Mouse (Mus musculus) bone marrow, adult 2 months (tissue): ENCODE measurements around the gene Cd300c. TPM values are rescaled to one million over a fixed set of nuclear protein-coding genes. Genes with fewer than 3 reads are reported as not detected.
"Not testable (repeated sequence)": the region's sequence is repeated elsewhere in the genome, so short reads cannot be mapped to it uniquely, and the experiment has no call there.

Experiments used
- H3K27ac ChIP-seq: fragments of 200-500 bp; 2 replicates; pipeline ENCODE4 v1.5.1; 2012; ENCODE audit warnings: low read depth, mild to moderate bottlenecking, control low read depth, inconsistent platforms, low read length; ENCODE audit not compliant: control insufficient read depth, poor library complexity, insufficient read depth
- H3K4me1 ChIP-seq: fragments of 200-500 bp; 2 replicates; pipeline ENCODE4 v1.6.1; 2011; ENCODE audit warnings: low read length; ENCODE audit not compliant: control insufficient read depth, insufficient read depth
- H3K4me3 ChIP-seq: fragments of 200-500 bp; replicated peaks from 2 replicates; pipeline ENCODE3; 2011; ENCODE audit warnings: mild to moderate bottlenecking, low read depth, low read length, control low read depth; ENCODE audit not compliant: control insufficient read depth
- CTCF ChIP-seq: fragments of 200-500 bp; IDR thresholded peaks from 2 replicates; pipeline ENCODE4 v1.5.1; 2011; ENCODE audit warnings: low read length, control low read depth; ENCODE audit not compliant: control insufficient read depth, insufficient read depth
- POLR2A ChIP-seq: fragments of 200-500 bp; IDR thresholded peaks from 2 replicates; pipeline ENCODE4 v1.6.1; 2011; ENCODE audit warnings: low read depth, mild to moderate bottlenecking, control low read depth, low read length, borderline replicate concordance; ENCODE audit not compliant: control insufficient read depth
- WGBS: fragments of 180-500 bp; shearing (Covaris S2); methylation state at CpG from one replicate; pipeline ENCODE4 v1.1.7; 2018; 5-methylcytosine and 5-hydroxymethylcytosine counted together
- polyA plus RNA-seq: library from polyadenylated mRNA; stranded (reverse); fragments of >200 nt; gene quantifications from 2 replicates; pipeline ENCODE4 v1.2.4, GENCODE M21; 2011; ENCODE audit warnings: low replicate concordance; ENCODE audit not compliant: missing spikeins, insufficient read depth, insufficient read length

The Cd300c gene
- 4.0 and 12.7 TPM in 2 replicates for polyA plus RNA-seq

DNA sequence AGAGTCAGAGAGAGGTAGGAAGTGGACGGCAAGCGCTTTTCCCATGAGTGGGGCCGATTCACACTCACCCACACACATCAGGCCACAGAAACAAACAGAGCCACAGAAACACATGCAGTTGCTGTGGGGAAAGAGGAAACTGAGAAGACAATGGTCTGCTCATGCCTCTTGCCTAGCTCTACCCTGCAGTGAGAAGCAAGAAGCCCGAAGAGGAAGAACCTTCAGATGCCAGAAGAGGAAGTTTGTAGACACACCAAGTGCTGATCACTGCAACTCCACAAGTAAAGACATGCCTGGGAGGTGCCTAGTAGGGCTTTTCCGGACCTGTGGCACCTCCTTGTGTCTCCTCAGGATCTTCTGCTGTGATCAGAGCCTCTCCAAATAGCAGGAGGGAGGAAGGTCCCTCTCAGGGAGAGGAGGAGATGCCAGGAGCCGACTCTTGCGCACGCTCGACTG, at the start of gene Cd300c:
Gene Cd300c, minus strand, starts transcription at position 406 of the 456 bp plus-strand sequence.
- no peak for TF ChIP-seq POLR2A
- no peak for TF ChIP-seq CTCF
- WGBS = 35% methylated on average over 9 of the region's 9 CpGs
- H3K27ac ChIP-seq = peak within 1 kb of the TSS; percentile 77
- H3K4me3 ChIP-seq = no peak within 1 kb of the TSS
- H3K4me1 ChIP-seq = peaks cover 6% of the 10 kb centered on the region

GRCm38 (mm10) chr11:115016093-115016492, 47.1 kb upstream of the Cd300c start, which contains the start of gene Cd300ld2:
Gene Cd300ld2, minus strand, starts transcription at chr11:115016193.
- not testable (repeated sequence) for H3K4me1 ChIP-seq, H3K4me3 ChIP-seq, H3K27ac ChIP-seq
- whole genome bisulfite sequencing = no CpG with 5 or more reads among the region's 7 CpGs

DNA sequence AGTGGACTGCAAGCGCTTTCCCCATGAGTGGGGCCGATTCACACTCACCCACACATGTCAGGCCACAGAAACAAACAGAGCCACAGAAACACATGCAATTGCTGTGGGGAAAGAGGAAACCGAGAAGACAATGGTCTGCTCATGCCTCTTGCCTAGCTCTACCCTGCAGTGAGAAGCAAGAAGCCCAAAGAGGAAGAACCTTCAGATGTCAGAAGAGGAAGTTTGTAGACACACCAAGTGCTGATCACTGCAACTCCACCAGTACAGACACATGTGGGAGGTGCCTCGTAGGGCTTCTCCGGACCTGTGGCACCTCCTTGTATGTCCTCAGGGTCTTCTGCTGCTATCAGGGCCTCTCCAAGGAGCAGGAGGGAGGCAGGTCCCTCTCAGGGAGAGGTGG, 35.1 kb upstream of the Cd300c start:
- Histone ChIP-seq H3K4me3 (peak overlapping the region; percentile 44), H3K27ac (peak overlapping the region; percentile 99), H3K4me1 (peaks cover 10% of the 10 kb centered on the region)
- WGBS = 8% methylated on average over 5 of the region's 5 CpGs
- TF ChIP-seq POLR2A (no peak), CTCF (no peak)

- TF ChIP-seq POLR2A = no peak
- TF ChIP-seq CTCF = no peak
- Histone ChIP-seq H3K27ac (peak within 1 kb of the TSS; percentile 85), H3K4me3 (peak within 1 kb of the TSS; percentile 57), H3K4me1 (peaks cover 10% of the 10 kb centered on the region)
- 18% methylated on average over 7 of the region's 7 CpGs for WGBS
These were observed 32.6 kb upstream of the Cd300c start, which contains the start of gene Cd300c2 for GRCm38 (mm10) chr11:115001474-115002040. Gene Cd300c2, minus strand, starts transcription at chr11:115001880.

GRCm38 (mm10) chr11:114989793-114990192, 20.8 kb upstream of the Cd300c start, which contains the start of gene Cd300ld:
Gene Cd300ld, minus strand, starts transcription at chr11:114989922.
- 14% methylated on average over 4 of the region's 4 CpGs for WGBS
- peak within 1 kb of the TSS; percentile 46 for H3K4me3 ChIP-seq
- TF ChIP-seq CTCF (no peak), POLR2A (no peak)
- peaks cover 2% of the 10 kb centered on the region; the same call in 1 of the 2 replicates for H3K4me1 ChIP-seq
- H3K27ac ChIP-seq = peak within 1 kb of the TSS; percentile 83

DNA sequence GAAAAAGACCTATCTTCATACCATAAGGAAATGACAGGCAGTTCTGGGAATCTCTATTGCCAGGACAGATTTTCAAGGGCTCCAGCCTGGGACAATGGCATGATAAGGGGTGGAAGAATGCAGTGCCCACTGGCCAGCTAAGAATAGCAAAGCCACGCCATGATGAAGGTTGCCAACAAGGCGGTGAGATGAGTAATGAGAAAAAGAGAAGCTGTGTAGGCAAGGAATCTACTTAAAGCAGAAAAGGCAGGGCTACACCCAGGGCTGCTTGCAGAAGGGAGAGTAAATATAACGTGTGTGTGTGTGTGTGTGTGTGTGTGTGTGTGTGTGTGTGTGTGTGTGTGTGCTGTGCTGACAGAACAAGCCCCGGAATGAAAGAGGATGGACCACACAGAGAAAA, 12.9 kb upstream of the Cd300c start:
- H3K4me3 ChIP-seq = no peak overlapping the region
- no peak overlapping the region for H3K27ac ChIP-seq
- 59% methylated on average over 4 of the region's 4 CpGs for WGBS
- no peaks in the 10 kb centered on the region; the same call in 1 of the 2 replicates for H3K4me1 ChIP-seq
- no peak for TF ChIP-seq POLR2A
- TF ChIP-seq CTCF = no peak

- TF ChIP-seq POLR2A (no peak), CTCF (no peak)
- 81% methylated on average over 10 of the region's 10 CpGs for WGBS
These were observed 3.8 kb upstream of the Cd300c start for GRCm38 (mm10) chr11:114972726-114973125.

GRCm38 (mm10) chr11:114965182-114965828, 3.7 kb downstream of the Cd300c start:
- peaks cover 6% of the 10 kb centered on the region for H3K4me1 ChIP-seq
- H3K27ac ChIP-seq = peak overlapping the region; percentile 66
- TF ChIP-seq POLR2A (no peak), CTCF (no peak)
- WGBS = 6% methylated on average over 3 of the region's 3 CpGs
- H3K4me3 ChIP-seq = no peak overlapping the region

More at GRCm38 (mm10) chr11:114972726-114973125, 3.8 kb upstream of the Cd300c start:
- Histone ChIP-seq H3K4me1 (peaks cover 2% of the 10 kb centered on the region; the same call in 1 of the 2 replicates), H3K4me3 (no peak overlapping the region), H3K27ac (no peak overlapping the region)

DNA sequence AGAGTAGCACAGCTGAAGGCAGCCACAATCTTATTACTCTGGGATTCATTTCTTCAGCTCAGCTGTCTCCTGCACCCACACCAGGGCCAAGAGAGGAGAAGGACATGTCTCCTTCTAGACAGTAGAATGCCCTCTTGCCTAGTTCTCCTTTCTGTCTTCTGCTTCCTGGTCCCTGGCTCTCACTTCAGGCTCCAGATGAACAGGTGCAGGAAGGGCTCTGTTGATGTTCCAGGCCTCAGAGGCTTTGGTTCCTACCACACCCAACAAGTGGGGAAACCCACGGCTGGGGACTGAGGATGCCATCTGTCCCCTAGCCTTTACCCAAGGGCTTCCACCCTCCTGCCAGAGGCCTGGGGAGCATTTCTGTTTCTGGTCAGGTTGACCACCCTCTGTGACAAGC, 8.6 kb downstream of the Cd300c start:
- WGBS = 0% methylated on average over 1 of the region's 1 CpGs
- TF ChIP-seq POLR2A = no peak
- no peak for TF ChIP-seq CTCF
- H3K4me3 ChIP-seq = no peak overlapping the region
- H3K27ac ChIP-seq = peak overlapping the region; percentile 10; the same call in 1 of the 2 replicates
- peaks cover 5% of the 10 kb centered on the region for H3K4me1 ChIP-seq
